Mouse (Mus musculus): ENCODE measurements at regions not wholly inside any gene's neighbourhood (a gene's known extent, or its start where the extent isn't known, plus 50 kb on each side); places are given as distances from the start of the nearest gene placed in this dataset.

DNA sequence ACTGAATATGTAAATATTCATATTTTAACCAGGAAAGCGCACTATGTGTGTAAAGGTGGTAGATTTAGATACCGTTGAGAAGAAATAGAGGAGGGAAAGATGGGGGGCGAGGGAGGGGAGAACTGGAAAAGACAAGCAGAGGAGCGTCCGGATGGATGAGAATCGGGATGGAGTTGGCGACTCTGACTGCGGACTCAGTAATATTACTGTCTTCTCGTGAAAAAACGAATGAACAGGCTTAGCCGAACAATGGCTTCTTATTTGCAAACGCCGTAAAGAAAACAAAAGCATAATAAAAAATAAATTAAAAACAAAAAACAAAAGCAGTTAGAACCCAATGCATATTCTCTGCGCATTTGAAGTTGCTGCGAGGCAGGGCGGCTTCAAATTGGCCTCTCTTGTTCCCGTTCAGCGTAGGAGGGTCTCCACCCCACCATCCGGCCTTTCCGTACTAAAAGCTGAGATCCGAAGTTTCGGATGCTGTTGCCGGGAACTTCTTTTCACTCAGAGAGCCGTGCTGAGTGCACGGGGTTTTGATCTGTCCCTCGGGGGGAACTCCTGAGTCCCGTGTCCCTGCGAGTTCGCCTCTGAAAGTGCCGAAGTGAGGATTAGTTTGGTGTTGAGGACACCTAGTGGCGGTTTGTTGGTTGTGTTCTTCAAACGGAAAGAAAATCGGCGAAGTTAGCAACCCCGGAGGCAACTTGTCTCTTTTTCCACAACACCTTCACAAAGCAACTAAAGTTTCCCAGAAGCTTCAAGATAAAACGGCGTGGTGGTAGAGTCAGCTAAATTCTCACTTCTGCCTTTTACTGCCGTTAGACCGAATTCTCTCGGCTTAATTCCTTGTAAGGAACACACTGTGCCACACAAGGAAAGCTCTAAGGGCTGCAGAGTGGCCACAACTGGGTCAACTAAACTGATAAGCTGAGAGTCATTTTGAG is 154.7 kb upstream of the Dmrta1 start:
- peaks cover 7% of the 10 kb centered on the region for H3K4me1 ChIP-seq
- WGBS: 1% methylated on average over 40 of the region's 40 CpGs
- H3K9me3 ChIP-seq: no peaks in the 10 kb centered on the region
- H3K27me3 ChIP-seq: peaks cover 35% of the 10 kb centered on the region
- no peaks in the 10 kb centered on the region for H3K36me3 ChIP-seq
- peak overlapping the region; percentile 50 for H3K4me3 ChIP-seq
- H3K27ac ChIP-seq (replicated peaks): no peak overlapping the region
- peak overlapping the region; percentile 82 for H3K4me2 ChIP-seq (replicated peaks)
- peak; percentile 81 for ATAC-seq (replicated peaks)
- peak overlapping the region; percentile 42 for H3K9ac ChIP-seq (replicated peaks)

DNA sequence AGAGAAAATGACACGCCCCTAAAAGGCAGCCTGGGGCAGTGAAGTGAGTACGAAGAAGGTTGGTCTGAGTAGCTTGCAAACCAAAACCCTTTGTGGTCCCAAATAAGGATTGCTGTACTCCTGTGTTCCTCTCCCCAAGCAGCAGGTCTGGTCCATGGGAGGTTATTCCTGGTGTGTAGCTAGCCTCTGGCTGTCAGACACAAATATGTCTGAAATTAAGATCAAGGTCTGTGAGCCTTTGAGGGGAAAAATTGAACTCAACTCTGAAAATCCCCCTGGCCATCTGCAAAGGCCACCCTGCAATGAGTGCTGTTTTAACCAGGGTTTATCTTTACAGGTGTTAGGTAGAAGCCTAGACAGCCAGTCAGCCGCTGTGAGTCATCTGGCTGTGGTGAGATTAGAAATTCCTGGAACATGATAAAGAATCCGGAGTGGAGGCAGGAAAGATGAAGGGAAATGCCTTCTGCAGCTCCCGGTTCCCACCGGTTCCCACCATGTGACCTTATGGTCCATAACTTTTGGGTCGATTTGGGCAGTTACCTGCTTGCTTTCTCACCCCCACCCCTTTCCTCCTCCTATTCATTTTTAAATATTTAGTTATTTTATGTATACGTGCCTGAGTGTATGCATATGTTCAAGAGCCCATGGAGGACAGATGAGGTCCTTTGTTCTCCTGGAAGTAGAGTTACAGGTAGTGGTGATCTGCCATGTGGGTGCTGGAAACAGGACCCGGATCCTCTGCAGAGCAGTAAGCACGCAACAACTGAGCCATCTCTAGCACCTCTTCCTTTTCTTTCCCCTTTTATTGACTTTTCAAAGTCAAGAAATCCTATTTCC is 155.6 kb upstream of the Dmrta1 start:
- Histone ChIP-seq H3K4me2 (replicated peaks) (peak overlapping the region; percentile 82), H3K27me3 (peaks cover 35% of the 10 kb centered on the region), H3K27ac (replicated peaks) (no peak overlapping the region), H3K36me3 (no peaks in the 10 kb centered on the region), H3K4me1 (peaks cover 7% of the 10 kb centered on the region), H3K4me3 (peak overlapping the region; percentile 50), H3K9me3 (no peaks in the 10 kb centered on the region), H3K9ac (replicated peaks) (no peak overlapping the region)
- 0 out of 2 replicates have a peak, but pooled peaks have one; percentile 16 for ATAC-seq (replicated peaks)
- 21% methylated on average over 10 of the region's 10 CpGs for WGBS

DNA sequence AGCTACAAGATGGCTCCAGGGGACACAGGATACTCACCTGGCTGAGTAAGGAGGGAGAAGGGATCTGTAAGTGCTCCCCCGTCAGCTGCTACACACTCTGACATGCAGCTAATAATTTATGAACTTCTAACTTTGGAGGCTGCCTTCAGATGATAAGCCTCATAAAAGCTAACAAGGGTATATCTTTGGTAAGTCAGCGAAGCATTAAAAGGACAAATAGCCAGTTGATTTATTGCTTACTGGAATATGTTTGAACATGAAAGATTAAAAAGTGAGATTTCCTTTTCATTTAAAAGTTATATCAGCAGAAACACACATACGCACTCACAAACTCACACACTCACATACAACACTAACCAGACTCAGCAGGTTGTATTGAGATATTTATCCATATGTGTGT is 161.2 kb upstream of the Dmrta1 start:
- no peak overlapping the region for H3K4me3 ChIP-seq
- WGBS: 88% methylated on average over 3 of the region's 3 CpGs
- no peak overlapping the region for H3K4me2 ChIP-seq (replicated peaks)
- H3K9ac ChIP-seq (replicated peaks): no peak overlapping the region
- H3K27ac ChIP-seq (replicated peaks): no peak overlapping the region
- peaks cover 10% of the 10 kb centered on the region for H3K27me3 ChIP-seq
- ATAC-seq (replicated peaks): no peak
- no peaks in the 10 kb centered on the region for H3K4me1 ChIP-seq
- no peaks in the 10 kb centered on the region for H3K9me3 ChIP-seq
- H3K36me3 ChIP-seq: no peaks in the 10 kb centered on the region

DNA sequence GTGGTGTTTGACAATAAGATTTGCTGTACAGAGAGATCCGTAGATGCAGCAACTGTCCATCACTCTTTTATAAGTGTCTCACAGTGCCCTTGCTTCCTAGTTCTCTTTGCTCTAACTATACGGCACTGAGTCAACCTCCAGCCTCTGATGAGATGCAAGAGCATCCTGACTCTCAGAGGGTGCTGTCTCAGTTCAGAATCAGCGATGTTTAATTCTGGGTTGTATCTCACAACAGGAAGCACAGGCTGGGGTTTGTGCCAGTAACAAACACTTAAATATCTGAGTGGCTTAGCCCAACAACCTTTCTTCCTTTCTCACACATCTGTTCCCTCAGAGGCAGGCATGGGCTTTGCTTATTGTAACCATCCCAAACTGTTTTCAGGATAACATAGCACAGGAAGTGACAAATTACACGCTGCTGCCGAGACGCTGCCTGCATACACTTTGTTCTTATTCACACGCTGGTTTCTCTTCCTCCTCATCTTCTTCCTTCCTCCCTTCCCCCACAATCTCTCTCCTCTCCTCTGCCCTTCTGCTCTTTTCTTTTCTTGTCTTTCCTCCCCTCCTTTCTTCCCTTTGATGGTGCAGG is 163.3 kb upstream of the Dmrta1 start:
- Histone ChIP-seq H3K27ac (replicated peaks) (no peak overlapping the region), H3K4me1 (no peaks in the 10 kb centered on the region), H3K4me2 (replicated peaks) (no peak overlapping the region), H3K27me3 (no peaks in the 10 kb centered on the region), H3K4me3 (no peak overlapping the region), H3K9me3 (no peaks in the 10 kb centered on the region), H3K36me3 (no peaks in the 10 kb centered on the region), H3K9ac (replicated peaks) (no peak overlapping the region)
- ATAC-seq (replicated peaks): no peak
- WGBS: 66% methylated on average over 7 of the region's 7 CpGs

DNA sequence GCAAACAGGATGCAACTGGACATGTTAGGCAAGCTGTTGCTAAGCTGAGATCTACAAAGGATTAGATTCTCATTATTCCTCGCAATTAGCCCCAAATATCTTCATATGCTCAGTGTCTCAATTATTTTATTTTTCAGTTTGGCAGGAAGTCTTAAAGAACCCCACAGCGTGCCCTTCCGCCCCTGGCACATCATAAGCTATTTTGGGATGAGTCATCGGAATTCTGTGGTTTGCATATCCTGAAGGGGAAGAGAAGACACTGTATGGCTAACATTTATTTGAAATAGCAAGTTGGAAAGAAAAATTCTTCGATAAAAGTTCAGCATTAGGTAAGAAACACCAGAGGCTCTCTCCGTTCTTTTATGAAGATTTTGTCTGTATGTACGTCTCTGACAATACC is 164.3 kb upstream of the Dmrta1 start:
- no peaks in the 10 kb centered on the region for H3K4me1 ChIP-seq
- H3K36me3 ChIP-seq: no peaks in the 10 kb centered on the region
- 92% methylated on average over 7 of the region's 7 CpGs for WGBS

DNA sequence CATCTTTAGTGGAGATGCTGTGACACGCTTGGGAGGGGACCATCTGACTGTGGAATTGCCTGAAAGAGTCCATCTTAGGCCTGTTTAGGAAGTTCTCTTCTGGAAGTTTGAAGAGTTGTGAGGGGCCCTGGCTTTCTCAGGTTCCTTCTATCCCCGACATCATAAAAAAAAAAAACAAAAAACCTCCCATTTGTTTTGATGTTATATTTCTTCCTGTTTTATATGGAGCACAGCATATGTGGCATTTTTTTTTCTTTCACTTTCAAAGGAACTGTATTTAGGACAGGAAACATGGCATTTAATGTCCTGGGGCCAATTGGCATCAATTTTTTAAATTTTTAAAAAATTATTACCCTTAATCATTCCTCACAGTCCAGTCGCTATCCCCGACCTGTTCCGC is 168.6 kb upstream of the Dmrta1 start:
- Histone ChIP-seq H3K4me2 (replicated peaks) (no peak overlapping the region), H3K4me3 (no peak overlapping the region), H3K27me3 (no peaks in the 10 kb centered on the region), H3K4me1 (no peaks in the 10 kb centered on the region), H3K36me3 (no peaks in the 10 kb centered on the region), H3K27ac (replicated peaks) (no peak overlapping the region), H3K9me3 (no peaks in the 10 kb centered on the region), H3K9ac (replicated peaks) (no peak overlapping the region)
- ATAC-seq (replicated peaks): no peak
- 94% methylated on average over 5 of the region's 5 CpGs for WGBS

More for the DNA sequence above, 164.3 kb upstream of the Dmrta1 start:
- Histone ChIP-seq H3K4me3 (no peak overlapping the region), H3K27me3 (no peaks in the 10 kb centered on the region), H3K27ac (replicated peaks) (no peak overlapping the region), H3K9me3 (no peaks in the 10 kb centered on the region), H3K4me2 (replicated peaks) (no peak overlapping the region), H3K9ac (replicated peaks) (no peak overlapping the region)
- ATAC-seq (replicated peaks): no peak

DNA sequence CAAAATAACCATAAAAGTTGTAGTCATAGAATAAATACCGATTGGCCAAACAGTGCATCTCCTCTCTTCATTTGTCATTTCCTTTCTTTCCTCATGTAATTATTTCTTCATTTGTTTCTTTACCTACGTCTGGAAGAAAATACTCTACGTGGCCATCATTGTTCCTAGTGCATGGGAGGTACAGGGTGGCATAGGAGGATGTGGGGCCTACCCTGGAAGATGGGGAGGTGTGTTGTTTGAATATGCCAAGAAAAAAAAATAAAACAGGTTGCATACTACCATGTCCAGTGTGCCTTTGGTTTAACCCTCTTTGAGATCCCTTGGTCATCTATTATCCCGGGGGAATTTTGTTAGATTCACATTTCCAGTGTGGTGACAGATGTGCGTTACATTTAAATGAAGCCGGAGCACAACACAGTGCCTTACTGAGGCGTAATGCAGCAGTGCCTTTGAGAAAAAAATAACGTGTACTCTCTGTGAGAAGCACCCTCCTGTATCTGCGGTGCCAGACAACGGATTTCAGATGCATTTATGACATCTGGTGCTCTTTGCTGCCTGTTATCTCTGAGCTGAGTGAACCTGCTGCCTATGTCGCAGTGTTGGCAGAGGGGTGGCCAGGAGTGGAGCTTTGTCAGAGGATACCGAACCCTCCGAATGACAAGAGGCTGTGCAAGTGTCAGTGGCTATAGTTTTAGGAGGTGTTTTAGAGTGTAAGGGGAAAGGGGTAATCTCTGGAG is 169.4 kb upstream of the Dmrta1 start:
- no peak overlapping the region for H3K4me3 ChIP-seq
- no peak overlapping the region for H3K4me2 ChIP-seq (replicated peaks)
- no peaks in the 10 kb centered on the region for H3K36me3 ChIP-seq
- no peaks in the 10 kb centered on the region for H3K27me3 ChIP-seq
- no peak overlapping the region for H3K27ac ChIP-seq (replicated peaks)
- H3K9me3 ChIP-seq: no peaks in the 10 kb centered on the region
- WGBS: 79% methylated on average over 13 of the region's 13 CpGs
- ATAC-seq (replicated peaks): no peak
- H3K4me1 ChIP-seq: no peaks in the 10 kb centered on the region
- no peak overlapping the region for H3K9ac ChIP-seq (replicated peaks)

DNA sequence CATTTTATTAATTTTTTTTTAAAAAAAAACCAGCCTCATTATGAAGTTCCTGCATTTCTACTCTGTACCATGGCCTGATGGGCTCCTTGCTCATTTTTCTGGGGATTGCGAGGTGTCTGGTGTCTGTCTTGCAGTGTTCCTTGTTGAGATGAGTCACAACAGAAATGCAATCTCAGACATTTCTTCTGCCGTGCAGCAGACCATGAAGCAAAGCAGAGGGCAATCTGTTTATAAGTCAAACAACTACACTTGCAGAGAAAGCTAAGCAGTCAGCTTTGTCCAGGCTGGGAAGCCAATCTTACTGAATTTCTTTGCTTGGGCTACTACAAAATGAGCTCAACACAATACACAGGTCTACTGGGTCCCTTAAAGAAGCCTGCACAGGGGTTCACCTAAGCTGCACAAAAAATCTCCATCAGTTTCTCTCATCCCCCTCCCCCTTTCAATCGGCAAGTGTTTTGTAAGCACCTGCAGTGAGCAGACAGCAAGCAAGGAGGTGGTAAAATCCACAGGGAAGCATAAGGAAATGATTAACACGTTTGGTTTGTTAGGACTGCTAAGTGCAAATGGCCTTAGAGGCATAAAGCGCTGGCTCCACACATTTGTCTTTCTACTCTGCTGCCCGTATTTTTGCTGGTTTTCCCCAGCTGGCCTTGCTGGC is 171.0 kb upstream of the Dmrta1 start:
- no peak for ATAC-seq (replicated peaks)
- Histone ChIP-seq H3K9me3 (no peaks in the 10 kb centered on the region), H3K4me3 (no peak overlapping the region), H3K9ac (replicated peaks) (no peak overlapping the region), H3K27ac (replicated peaks) (no peak overlapping the region), H3K4me2 (replicated peaks) (no peak overlapping the region), H3K27me3 (no peaks in the 10 kb centered on the region), H3K4me1 (no peaks in the 10 kb centered on the region), H3K36me3 (no peaks in the 10 kb centered on the region)
- WGBS: 49% methylated on average over 6 of the region's 6 CpGs

DNA sequence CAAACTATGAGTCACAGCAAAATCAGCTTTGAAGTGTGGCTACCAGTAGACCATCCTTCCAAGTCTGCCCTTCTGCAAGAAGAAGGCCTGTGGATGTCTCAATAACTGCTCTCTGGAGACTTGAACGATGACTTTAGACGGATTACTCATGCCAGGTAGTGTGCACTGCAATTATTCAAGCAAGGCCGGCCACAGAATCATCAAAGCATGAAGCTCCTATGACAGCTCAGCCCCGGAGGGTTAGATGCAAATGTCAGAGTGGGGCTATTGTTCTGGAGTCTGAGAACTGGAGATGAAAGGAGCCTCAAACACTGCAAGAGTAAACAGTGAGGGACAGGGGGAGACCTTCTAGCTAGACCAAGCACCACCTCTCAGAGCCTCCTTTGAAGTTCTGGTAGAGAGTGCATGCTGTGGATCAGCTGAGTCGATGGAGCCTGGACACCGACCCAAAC is 173.8 kb upstream of the Dmrta1 start:
- Histone ChIP-seq H3K36me3 (no peaks in the 10 kb centered on the region), H3K9me3 (no peaks in the 10 kb centered on the region), H3K9ac (replicated peaks) (no peak overlapping the region), H3K4me2 (replicated peaks) (no peak overlapping the region), H3K27me3 (no peaks in the 10 kb centered on the region), H3K4me1 (no peaks in the 10 kb centered on the region), H3K4me3 (no peak overlapping the region), H3K27ac (replicated peaks) (no peak overlapping the region)
- ATAC-seq (replicated peaks): no peak
- 31% methylated on average over 6 of the region's 6 CpGs for WGBS

DNA sequence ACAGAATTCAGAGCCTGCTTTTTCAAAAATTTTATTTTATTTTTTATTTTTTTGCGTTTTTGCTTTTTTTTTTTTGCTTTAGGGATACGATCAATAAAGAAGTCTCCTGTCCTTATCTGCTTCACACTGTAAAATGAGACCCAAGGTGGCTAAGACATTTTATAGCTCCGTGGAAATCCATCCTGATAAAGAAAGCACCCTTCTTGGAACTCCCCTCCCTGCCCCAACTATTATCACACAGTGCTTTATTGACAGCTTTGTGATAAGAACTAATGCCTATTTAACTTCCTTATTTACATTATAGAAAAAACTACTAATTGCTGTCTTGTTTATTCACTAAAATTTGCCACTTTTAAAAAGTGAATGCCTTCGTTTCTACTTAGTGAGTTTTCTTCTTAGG is 179.0 kb upstream of the Dmrta1 start:
- Histone ChIP-seq H3K27ac (replicated peaks) (no peak overlapping the region), H3K36me3 (no peaks in the 10 kb centered on the region), H3K9ac (replicated peaks) (no peak overlapping the region), H3K9me3 (no peaks in the 10 kb centered on the region), H3K4me2 (replicated peaks) (no peak overlapping the region), H3K4me1 (no peaks in the 10 kb centered on the region), H3K27me3 (no peaks in the 10 kb centered on the region), H3K4me3 (no peak overlapping the region)
- no peak for ATAC-seq (replicated peaks)
- WGBS: 76% methylated on average over 4 of the region's 4 CpGs

DNA sequence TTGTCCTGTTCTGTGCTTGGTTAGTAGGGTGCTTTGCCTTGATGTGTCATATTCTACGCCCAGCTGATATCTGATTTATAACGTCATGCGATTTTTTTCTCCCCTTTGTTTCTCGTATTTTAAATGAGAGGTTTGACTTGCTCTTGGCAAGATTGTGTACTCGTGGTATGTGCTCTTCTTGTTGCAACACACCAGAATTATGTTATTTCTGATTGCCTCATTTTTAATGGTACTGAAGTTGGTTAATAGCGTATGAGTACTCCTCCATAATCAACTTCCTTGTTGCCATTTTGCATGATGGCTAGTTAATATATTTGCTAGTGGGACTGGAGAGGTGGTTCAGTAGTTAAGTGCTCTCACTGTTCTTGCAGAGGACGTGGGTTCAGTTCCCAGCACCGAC is 180.1 kb upstream of the Cdkn2b start:
- Histone ChIP-seq H3K27ac (replicated peaks) (no peak overlapping the region), H3K27me3 (no peaks in the 10 kb centered on the region), H3K4me3 (no peak overlapping the region), H3K9me3 (no peaks in the 10 kb centered on the region), H3K9ac (replicated peaks) (no peak overlapping the region), H3K4me2 (replicated peaks) (no peak overlapping the region), H3K4me1 (no peaks in the 10 kb centered on the region), H3K36me3 (no peaks in the 10 kb centered on the region)
- 91% methylated on average over 8 of the region's 8 CpGs for WGBS
- no peak for ATAC-seq (replicated peaks)

Measured in forebrain, embryonic 15.5 days (tissue).